Mouse (Mus musculus): ENCODE measurements around the gene Snrnp25.

Gene Snrnp25

GRCm38 (mm10) chr11:32205058-32205873 lies at the start of gene Snrnp25:
TSS of gene Snrnp25 (plus strand) at chr11:32205415.
- peak; percentile 96 for DNase-seq (ENCODE audit: low read depth)

- no peak for DNase-seq (ENCODE audit: low read depth)
Measured at GRCm38 (mm10) chr11:32156854-32157630, 48.2 kb upstream of the Snrnp25 start.

- no peak for DNase-seq (ENCODE audit: low read depth)
Measured at GRCm38 (mm10) chr11:32157791-32158594, 47.2 kb upstream of the Snrnp25 start.

GRCm38 (mm10) chr11:32159176-32159575 lies 46.0 kb upstream of the Snrnp25 start:
- no peak for DNase-seq (ENCODE audit: low read depth)

GRCm38 (mm10) chr11:32160341-32160740 lies 44.9 kb upstream of the Snrnp25 start:
- no peak for DNase-seq (ENCODE audit: low read depth)

GRCm38 (mm10) chr11:32161500-32161899 lies 43.7 kb upstream of the Snrnp25 start:
- DNase-seq (ENCODE audit: low read depth) = no peak

GRCm38 (mm10) chr11:32161922-32162804 lies 43.1 kb upstream of the Snrnp25 start:
- no peak for DNase-seq (ENCODE audit: low read depth)

- no peak for DNase-seq (ENCODE audit: low read depth)
Measured at GRCm38 (mm10) chr11:32166683-32167082, 38.5 kb upstream of the Snrnp25 start.

- DNase-seq (ENCODE audit: low read depth) = no peak
Measured at GRCm38 (mm10) chr11:32178506-32178905, 26.7 kb upstream of the Snrnp25 start.

GRCm38 (mm10) chr11:32181246-32181645 lies 24.0 kb upstream of the Snrnp25 start:
- DNase-seq (ENCODE audit: low read depth) = no peak

GRCm38 (mm10) chr11:32181973-32182868 lies 23.0 kb upstream of the Snrnp25 start:
- DNase-seq (ENCODE audit: low read depth) = peak; percentile 38

- no peak for DNase-seq (ENCODE audit: low read depth)
Measured at GRCm38 (mm10) chr11:32184469-32184868, 20.7 kb upstream of the Snrnp25 start.

GRCm38 (mm10) chr11:32186031-32186430 lies 19.2 kb upstream of the Snrnp25 start:
- DNase-seq (ENCODE audit: low read depth) = no peak

- no peak for DNase-seq (ENCODE audit: low read depth)
Measured at GRCm38 (mm10) chr11:32187256-32187655, 18.0 kb upstream of the Snrnp25 start.

GRCm38 (mm10) chr11:32188881-32189280 lies 16.3 kb upstream of the Snrnp25 start:
- DNase-seq (ENCODE audit: low read depth) = no peak

- DNase-seq (ENCODE audit: low read depth) = no peak
Measured at GRCm38 (mm10) chr11:32189434-32189833, 15.8 kb upstream of the Snrnp25 start.

- DNase-seq (ENCODE audit: low read depth) = no peak
Measured at GRCm38 (mm10) chr11:32190119-32190518, 15.1 kb upstream of the Snrnp25 start.

GRCm38 (mm10) chr11:32190603-32191110 lies 14.6 kb upstream of the Snrnp25 start:
- no peak for DNase-seq (ENCODE audit: low read depth)

GRCm38 (mm10) chr11:32193156-32193555 lies 12.1 kb upstream of the Snrnp25 start:
- DNase-seq (ENCODE audit: low read depth) = no peak

GRCm38 (mm10) chr11:32194086-32194485 lies 11.1 kb upstream of the Snrnp25 start:
- DNase-seq (ENCODE audit: low read depth) = no peak

Measured in fibroblast of lung, adult 2 months (primary cell).